Mouse (Mus musculus) activated CD4-positive, CD25-positive, alpha-beta regulatory T cell (primary cell): ENCODE measurements around the gene Serinc4. TPM values are rescaled to one million over a fixed set of nuclear protein-coding genes. Genes with fewer than 3 reads are reported as not detected.

Experiments used
- polyA plus RNA-seq, 2 experiments: library from polyadenylated mRNA; unstranded; fragments of 100-300 nt; shearing (Covaris generic); gene quantifications; one replicate each; pipeline ENCODE4 v1.2.1; 2017

The Serinc4 gene
- 1 to 10 TPM in 1 of 2 experiments, under 1 TPM in 1; 0.33 to 1.2 TPM for polyA plus RNA-seq

DNA sequence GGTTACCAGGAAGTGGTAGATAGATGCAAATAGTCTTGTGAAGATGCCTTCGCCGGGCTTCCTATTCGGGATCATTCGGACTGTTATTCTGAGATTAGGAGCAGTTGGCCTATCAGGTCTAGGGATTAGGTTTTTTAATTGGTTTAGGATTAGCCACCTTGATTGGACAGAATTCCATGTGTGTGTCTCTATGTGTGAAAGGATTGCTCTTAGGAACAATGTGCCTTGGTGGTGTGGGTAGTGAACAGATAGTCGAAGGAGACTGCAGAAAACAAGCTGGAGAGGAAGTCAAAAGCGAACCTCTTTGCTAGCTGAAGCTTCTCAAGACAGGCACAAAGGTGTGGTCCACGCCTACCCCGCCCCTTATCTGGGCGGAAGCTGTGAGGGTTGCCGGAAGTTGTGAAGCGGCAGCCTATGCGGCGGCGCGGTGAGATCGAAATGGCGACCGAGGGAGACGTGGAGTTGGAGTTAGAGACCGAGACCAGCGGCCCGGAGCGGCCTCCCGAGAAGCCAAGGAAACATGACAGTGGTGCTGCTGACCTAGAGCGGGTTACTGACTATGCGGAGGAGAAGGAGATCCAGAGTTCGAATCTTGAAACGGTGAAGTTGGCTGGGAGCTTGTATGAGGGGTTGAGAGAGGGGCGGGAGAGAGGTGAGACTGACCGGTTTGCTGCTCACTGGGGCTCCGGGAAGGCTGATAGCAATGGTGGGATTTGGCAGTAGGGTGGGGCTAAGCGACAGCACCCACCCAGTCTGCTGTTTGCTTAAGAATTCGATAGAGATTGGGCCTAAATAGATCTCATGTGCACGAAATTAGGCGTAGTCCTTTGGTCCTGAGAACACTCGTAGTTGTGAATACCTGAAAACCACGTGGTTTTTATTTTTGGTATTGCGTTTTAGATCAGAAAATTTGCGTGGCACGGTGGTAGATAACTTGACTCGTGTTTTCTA lies at the start of gene Serinc4:
Gene Serinc4, minus strand, starts transcription at position 90 of the 951 bp plus-strand sequence.

GRCm38 (mm10) chr2:121473301-121474179 lies 17.0 kb upstream of the Serinc4 start, which contains the start of gene Mfap1b:
Gene Mfap1b (minus strand): TSS chr2:121474067.

DNA sequence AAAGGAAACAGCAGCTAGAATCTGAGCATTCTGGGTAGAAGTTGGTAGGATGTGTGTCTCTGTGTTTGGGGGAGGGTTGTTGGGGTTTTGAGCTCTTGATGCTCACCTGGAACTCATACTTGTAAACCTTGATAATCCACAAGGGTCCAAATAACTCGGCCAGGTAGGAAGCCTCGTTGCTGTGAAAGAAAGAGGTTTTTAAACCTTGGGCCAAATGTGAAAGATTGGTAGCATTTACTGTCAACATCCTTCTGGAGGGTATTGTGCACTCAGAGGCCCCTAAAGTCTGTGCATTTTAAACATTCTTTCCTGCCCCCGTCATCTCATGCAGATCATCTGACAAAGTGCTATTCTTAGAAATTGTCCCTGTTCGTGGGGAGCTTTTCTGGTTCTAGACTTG lies 3.6 kb downstream of the Serinc4 start, which contains the start of gene Hypk:
Gene Hypk, plus strand, starts transcription at position 301 of the 400 bp plus-strand sequence.

GRCm38 (mm10) chr2:121448739-121449535 lies 7.6 kb downstream of the Serinc4 start, which contains the start of gene Serf2:
Gene Serf2 (plus strand): TSS chr2:121449195.

GRCm38 (mm10) chr2:121444178-121444577 lies 12.4 kb downstream of the Serinc4 start, which contains the start of gene Ell3:
Gene Ell3 (minus strand): TSS chr2:121444278.

GRCm38 (mm10) chr2:121413387-121414042 lies 43.1 kb downstream of the Serinc4 start, which contains the start of the genes Pdia3 and Catsper2:
Gene Pdia3 (plus strand): TSS chr2:121413775.
Gene Catsper2 (minus strand): TSS chr2:121413792.

Other genes starting within 250 kb of the Serinc4 start
- gene Trp53bp1, start 185.4 kb downstream of the Serinc4 start, polyA plus RNA-seq = 10 to 100 TPM; 28.1 to 45.6 TPM
- under 1 TPM; 0.01 to 0.14 TPM for gene Map1a, start 167.2 kb downstream of the Serinc4 start, polyA plus RNA-seq
- gene Ppip5k1, start 101.4 kb downstream of the Serinc4 start, polyA plus RNA-seq = 10 to 100 TPM in 1 of 2 experiments, 1 to 10 TPM in 1; 8.9 to 11.3 TPM
- under 1 TPM in 1 of 2 experiments, not detected in 1; 0.27 TPM for gene Ckmt1, start 99.1 kb downstream of the Serinc4 start, polyA plus RNA-seq
- gene Strc, start 69.6 kb downstream of the Serinc4 start, polyA plus RNA-seq = under 1 TPM; 0.07 to 0.12 TPM
- 100 to 1,000 TPM; 589 to 791 TPM for gene Pdia3, start 43.0 kb downstream of the Serinc4 start, polyA plus RNA-seq
- gene Catsper2, start 43.0 kb downstream of the Serinc4 start, polyA plus RNA-seq = 1 to 10 TPM; 2.6 to 2.8 TPM
- 1 to 10 TPM in 1 of 2 experiments, under 1 TPM in 1; 0.66 to 1.2 TPM for gene Ell3, start 12.5 kb downstream of the Serinc4 start, polyA plus RNA-seq
- 100 to 1,000 TPM; 488 to 517 TPM for gene Serf2, start 7.6 kb downstream of the Serinc4 start, polyA plus RNA-seq
- 100 to 1,000 TPM; 160 to 176 TPM for gene Hypk, start 3.5 kb downstream of the Serinc4 start, polyA plus RNA-seq
- gene Mfap1b, start 17.3 kb upstream of the Serinc4 start, polyA plus RNA-seq = 10 to 100 TPM; 80.2 to 85.9 TPM
- 10 to 100 TPM; 29.0 to 30.1 TPM for gene Mfap1a, start 49.9 kb upstream of the Serinc4 start, polyA plus RNA-seq
- 1 to 10 TPM; 7.2 to 9.3 TPM for gene Wdr76, start 49.9 kb upstream of the Serinc4 start, polyA plus RNA-seq